Mouse (Mus musculus) skeletal muscle tissue, adult 2 months (tissue): ENCODE measurements around the gene Mrps23.
A peak's percentile ranks its signal among the peaks of the same experiment; 100 is the strongest.

Experiments
- DNase-seq: peaks from one replicate; pipeline ENCODE4 v3.0.0-alpha.2; 2012; ENCODE audit warnings: low read depth, low spot score

Gene Mrps23

DNA sequence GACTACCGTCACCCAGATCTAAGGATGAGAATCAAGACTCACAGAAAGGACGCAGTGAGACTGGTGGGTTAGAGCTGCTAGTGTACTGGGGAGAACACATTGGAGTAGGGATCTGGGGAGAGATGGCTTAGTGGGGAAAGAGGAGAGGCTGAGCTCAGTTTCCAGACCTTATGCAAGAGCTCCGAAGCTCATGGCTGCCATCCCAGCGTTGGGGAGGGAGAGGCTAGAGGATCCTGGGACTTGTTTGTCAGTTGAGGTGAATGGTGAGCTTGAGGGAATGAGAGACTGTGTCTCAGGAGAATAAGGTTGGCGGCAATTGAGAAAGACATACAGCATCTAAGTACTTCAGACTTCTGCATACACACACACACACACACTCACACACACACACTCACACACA, 44.4 kb downstream of the Mrps23 start:
- no peak for DNase-seq

DNA sequence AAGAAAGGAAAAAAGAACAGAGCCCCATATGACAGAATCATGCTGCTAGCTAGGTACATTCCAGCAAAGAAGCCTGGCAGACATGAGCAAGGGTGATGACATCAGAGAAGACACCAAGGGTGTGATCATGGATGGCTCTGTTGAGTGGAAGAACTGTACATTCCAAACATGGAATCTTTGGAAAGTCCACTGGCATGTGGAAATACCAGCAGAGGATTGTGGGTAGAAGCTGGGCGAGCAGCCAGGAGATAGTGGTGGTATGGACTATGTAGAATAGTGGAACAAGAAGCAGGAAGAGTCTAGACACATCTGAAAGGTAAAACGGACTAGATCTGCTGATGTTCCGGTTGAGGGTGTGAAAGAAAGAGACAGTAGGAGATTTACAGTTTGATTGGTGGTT, 46.4 kb downstream of the Mrps23 start:
- DNase-seq: no peak

DNA sequence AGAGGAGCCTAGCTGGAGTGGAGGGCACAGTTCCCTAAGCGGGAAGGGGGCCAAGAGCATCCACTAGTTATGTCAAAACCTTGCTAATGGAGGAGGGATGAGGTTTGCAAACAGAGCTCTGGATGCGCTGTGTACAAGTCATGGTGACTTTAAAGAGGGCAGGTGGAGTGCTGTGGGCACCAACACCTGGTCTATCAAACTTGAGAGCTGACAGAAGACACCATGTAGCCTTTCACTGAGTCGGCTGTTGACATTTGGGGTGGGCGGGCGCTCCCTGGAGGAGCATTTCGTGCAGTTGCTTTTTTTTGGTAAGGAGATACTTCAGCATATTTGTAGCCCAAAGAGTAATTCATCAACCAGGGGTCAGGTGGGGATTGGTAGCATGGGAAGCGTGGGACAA, 47.1 kb downstream of the Mrps23 start:
- no peak for DNase-seq

DNA sequence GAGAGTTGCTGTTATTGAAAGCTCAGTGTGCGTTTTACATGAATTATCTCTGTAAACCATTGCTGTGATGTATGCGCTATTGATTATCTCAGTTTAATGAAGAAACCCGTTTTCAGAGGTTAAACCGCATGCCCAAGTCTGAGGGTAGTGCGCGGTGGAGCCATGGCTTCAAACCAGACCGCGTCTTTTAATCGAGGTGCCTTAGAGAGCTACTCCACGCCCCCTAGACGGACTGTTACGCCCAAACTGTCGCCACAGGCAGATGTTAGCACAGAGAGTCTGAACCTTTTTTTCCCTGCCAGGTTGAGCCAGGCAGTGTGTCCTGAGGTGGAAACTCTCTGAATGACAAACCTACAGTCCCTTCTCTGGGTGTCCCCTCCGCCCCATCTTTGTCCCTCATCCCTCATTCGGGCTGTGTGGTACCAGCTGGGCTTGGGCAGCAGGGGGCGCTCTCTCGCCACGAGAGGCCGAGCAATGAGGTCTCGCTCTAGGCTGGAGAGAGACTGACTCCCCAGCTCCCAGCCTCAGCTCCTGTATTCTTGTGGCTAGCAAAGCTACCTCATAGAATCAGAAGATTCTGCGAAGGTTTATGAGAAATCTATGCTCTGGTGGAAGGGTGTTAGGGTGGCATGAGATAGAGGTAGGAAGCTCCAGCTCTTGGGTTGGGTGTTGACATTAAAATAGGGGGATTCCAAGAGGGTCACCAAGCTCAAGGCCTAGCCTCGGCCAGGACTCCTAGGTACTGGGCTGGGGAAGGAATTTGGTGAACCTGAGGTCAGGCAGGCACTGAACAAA, 48.0 kb downstream of the Mrps23 start:
- DNase-seq: peak; percentile 67

DNA sequence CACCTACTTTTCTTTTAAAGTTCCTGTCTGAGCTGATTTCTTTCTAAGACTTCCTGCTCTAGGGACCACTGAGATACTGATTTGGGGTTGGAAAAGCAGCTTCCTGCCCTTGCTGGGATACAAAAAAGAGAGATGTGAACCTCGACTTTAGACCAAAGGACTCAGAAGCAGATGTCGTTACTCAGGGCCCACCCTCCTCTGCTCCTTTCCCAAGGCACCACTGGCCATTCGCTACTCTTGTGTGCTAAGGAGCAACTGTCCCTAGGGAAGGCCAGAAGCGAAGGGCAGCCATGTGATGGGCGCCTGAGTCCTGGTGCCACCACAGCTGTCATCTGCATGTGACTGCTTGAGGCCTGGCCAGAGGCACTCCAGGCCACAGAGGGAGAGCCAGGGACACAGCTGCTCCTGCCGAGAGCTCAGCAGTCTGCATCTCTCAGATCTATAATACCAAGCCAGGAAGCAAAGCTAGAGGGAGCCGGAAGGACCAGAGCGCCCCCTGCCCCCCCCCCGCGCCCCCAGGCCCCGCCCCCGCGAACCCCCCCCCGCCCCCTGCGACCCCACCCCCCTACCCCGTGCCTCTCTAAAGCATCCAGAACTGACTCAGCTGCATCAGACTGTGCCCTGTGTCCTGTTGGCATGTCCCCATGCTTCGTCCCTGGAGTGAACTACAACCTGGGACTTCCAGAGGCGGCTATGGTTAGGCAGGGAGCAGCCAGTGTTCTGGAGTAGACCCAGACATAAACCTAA, 48.8 kb downstream of the Mrps23 start:
- DNase-seq: peak; percentile 85

DNA sequence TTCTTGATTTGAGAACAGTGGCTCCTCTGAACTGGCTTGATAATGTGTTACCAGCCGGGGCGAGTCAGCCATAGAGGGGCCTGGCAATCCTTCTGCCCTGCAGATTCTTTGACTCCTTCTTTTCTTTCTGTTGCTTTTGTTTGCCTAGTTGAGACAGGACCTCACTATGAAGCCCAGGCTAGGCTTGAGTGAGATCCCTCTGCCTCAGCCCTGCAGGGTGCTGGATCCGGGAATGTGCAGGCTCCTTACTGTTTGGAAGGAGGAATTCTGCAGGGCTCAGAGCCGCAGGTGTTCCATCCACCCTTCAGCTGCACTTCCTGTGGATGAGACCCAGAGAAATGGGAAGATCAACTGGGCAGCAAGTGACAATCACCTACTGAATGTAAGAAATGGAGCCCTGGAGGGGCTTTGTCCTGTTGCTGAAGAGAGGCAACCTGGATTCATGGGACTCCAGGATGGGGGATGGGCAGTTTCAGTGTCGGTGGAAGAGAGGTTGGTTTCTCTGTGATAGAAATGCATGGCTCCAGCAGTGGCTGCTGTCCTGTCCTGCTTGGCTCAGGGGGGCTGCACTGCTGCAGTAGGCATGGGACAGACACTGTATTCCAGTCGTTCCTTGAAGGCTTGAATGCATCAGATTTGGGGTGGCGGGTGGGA, 49.5 kb downstream of the Mrps23 start:
- no peak for DNase-seq

DNA sequence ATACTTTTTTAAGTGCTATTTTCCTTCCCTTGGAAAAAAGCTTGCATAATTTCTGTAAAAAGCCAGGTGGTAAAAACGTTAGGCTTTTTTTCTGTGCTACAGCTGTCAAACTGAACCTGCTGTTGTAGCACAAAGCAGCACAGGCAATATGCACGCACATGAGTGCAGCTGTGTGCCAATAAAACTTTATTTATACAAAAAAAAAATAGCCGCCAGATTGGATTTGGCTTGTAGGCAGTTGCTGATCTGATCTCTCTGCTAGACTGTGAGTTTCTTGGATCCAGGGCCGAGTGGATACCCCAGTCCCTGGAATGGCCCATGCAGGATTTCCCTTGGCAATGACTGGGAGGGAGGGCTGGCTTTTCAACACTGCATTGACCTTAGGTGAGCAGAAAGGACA, 53.5 kb downstream of the Mrps23 start:
- DNase-seq: no peak

DNA sequence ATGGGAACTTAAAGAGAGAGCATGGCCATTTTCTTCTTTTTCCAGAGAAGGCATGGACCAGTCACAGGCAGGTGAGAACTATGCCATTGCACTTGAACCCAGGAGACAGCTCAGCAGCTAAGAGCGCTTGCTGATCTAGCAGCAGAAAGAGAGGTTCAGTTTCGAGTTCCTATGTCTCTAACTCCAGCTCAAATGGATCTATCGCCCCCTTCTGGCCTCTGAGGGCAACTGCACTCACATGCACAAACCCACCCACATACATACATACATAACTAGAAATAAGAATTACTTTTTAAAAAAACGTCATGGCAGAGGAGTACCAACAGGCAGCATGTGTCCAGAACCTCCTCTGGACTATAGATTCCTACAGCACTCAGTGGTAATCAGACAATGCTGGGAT, 54.0 kb downstream of the Mrps23 start:
- no peak for DNase-seq

DNA sequence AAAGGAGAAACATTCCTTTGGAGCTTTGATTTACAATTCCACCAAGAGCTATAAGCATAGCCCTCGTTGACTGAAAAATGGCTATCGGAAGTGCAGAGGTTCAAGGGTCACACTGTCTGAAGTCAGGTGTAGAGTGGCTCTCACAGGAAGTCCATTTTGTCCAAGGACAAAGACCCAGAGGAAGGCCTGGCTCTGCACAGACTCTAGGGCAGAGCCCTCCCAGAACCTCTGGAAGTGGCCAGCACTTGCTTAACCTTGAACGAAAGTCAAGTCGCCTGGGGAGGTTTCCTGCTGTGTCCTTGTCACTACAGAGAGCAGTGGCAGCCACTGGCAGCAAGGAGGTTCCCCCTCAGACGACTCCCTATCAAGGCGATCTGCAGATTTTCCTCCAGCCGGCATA, 56.3 kb downstream of the Mrps23 start:
- DNase-seq: no peak
